Mouse (Mus musculus) G1E (cell line): ENCODE measurements at regions not wholly inside any gene's neighbourhood (a gene's known extent, or its start where the extent isn't known, plus 50 kb on each side); places are given as distances from the start of the nearest gene placed in this dataset.

ENCODE experiments used
- CTCF ChIP-seq: IDR thresholded peaks from 2 replicates; pipeline ENCODE4 v1.5.1; 2012; ENCODE audit warnings: low read depth, low read length, inconsistent platforms, mixed read lengths
- GATA1 ChIP-seq: IDR thresholded peaks from 2 replicates; pipeline ENCODE4 v1.6.1; 2012; ENCODE audit warnings: borderline replicate concordance, low read length, inconsistent platforms, mixed read lengths
- TAL1 ChIP-seq: conservative IDR thresholded peaks from 2 replicates; pipeline ENCODE4 v1.6.1; 2012; ENCODE audit warnings: low read depth, low read length, inconsistent platforms, mixed read lengths

DNA sequence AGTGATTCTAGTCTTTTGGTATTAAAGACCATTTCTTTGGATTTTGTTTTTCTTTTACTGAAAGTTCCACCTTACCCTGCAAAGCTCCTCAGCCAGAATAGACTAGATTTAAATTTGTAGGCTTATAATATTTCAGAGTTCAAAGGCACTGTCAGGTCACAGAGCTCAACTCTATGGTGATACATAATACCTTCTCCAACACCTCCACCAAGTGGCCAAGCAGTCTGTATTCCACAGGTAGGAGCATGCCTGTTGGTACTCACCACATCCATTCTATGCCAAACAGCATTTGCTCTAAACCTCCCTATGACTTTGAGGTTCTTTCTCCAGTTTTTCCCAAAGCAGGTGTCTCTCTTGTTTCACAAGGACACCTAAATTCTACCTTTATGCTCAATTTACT, 1042.2 kb downstream of the Gsdmc2 start:
- no peak for TF ChIP-seq CTCF
- TF ChIP-seq TAL1: no peak
- no peak for TF ChIP-seq GATA1
